Mouse (Mus musculus): Measurements from ENCODE around the gene Msi1. TPM values are rescaled to one million over a fixed set of nuclear protein-coding genes. Genes with fewer than 3 reads are reported as not detected.

The Msi1 gene
- polyA plus RNA-seq, 1 experiment from 2014 or later, result 136 TPM

- H3K36me3 ChIP-seq (ENCODE audit: control insufficient read depth, insufficient read depth, low read length), result no peaks in the 10 kb centered on the region
- ATAC-seq (ENCODE audit: low FRiP score), result no peak
- 77% methylated on average over 7 of the region's 7 CpGs for WGBS
- no peak overlapping the region for H3K9ac ChIP-seq (ENCODE audit: low read depth, low read length)
- peaks cover 1% of the 10 kb centered on the region; the same call in 1 of the 2 replicates for H3K4me1 ChIP-seq (replicated peaks; ENCODE audit: control insufficient read depth, insufficient read depth, low read length)
- H3K27me3 ChIP-seq (ENCODE audit: control insufficient read depth, insufficient read depth, low read length), result no peaks in the 10 kb centered on the region
- no peak overlapping the region for H3K27ac ChIP-seq (ENCODE audit: low read depth, low read length)
- no peaks in the 10 kb centered on the region for H3K9me3 ChIP-seq (ENCODE audit: control insufficient read depth, low read length)
- no peak overlapping the region for H3K4me3 ChIP-seq (ENCODE audit: low read depth, low read length)
- DNase-seq (ENCODE audit: low spot score), result no peak
- no peak overlapping the region for H3K4me2 ChIP-seq (replicated peaks; ENCODE audit: low read depth, low read length)
Measured at GRCm38 (mm10) chr5:115497033-115497432, 67.6 kb downstream of the Msi1 start.

- no peak overlapping the region for H3K4me3 ChIP-seq (ENCODE audit: low read depth, low read length)
- H3K4me2 ChIP-seq (replicated peaks; ENCODE audit: low read depth, low read length), result no peak overlapping the region
- DNase-seq (ENCODE audit: low spot score) (no peak), ATAC-seq (ENCODE audit: low FRiP score) (no peak)
- WGBS, result 63% methylated on average over 9 of the region's 9 CpGs
- H3K27ac ChIP-seq (ENCODE audit: low read depth, low read length), result no peak overlapping the region
- H3K4me1 ChIP-seq (replicated peaks; ENCODE audit: control insufficient read depth, insufficient read depth, low read length), result no peaks in the 10 kb centered on the region
- no peaks in the 10 kb centered on the region for H3K9me3 ChIP-seq (ENCODE audit: control insufficient read depth, low read length)
- H3K36me3 ChIP-seq (ENCODE audit: control insufficient read depth, insufficient read depth, low read length), result no peaks in the 10 kb centered on the region
- no peak overlapping the region for H3K9ac ChIP-seq (ENCODE audit: low read depth, low read length)
- H3K27me3 ChIP-seq (ENCODE audit: control insufficient read depth, insufficient read depth, low read length), result no peaks in the 10 kb centered on the region
Measured at GRCm38 (mm10) chr5:115498307-115499240, 69.2 kb downstream of the Msi1 start.

GRCm38 (mm10) chr5:115500383-115500935 is 71.1 kb downstream of the Msi1 start:
- Histone ChIP-seq H3K4me2 (replicated peaks; ENCODE audit: low read depth, low read length) (no peak overlapping the region), H3K9me3 (ENCODE audit: control insufficient read depth, low read length) (no peaks in the 10 kb centered on the region), H3K27ac (ENCODE audit: low read depth, low read length) (no peak overlapping the region), H3K4me1 (replicated peaks; ENCODE audit: control insufficient read depth, insufficient read depth, low read length) (no peaks in the 10 kb centered on the region), H3K4me3 (ENCODE audit: low read depth, low read length) (no peak overlapping the region), H3K27me3 (ENCODE audit: control insufficient read depth, insufficient read depth, low read length) (no peaks in the 10 kb centered on the region), H3K36me3 (ENCODE audit: control insufficient read depth, insufficient read depth, low read length) (no peaks in the 10 kb centered on the region), H3K9ac (ENCODE audit: low read depth, low read length) (no peak overlapping the region)
- 80% methylated on average over 12 of the region's 12 CpGs for WGBS
- DNase-seq (ENCODE audit: low spot score), result no peak
- no peak for ATAC-seq (ENCODE audit: low FRiP score)

- DNase-seq (ENCODE audit: low spot score) (no peak), ATAC-seq (ENCODE audit: low FRiP score) (no peak)
- H3K9me3 ChIP-seq (ENCODE audit: control insufficient read depth, low read length), result no peaks in the 10 kb centered on the region
- H3K4me3 ChIP-seq (ENCODE audit: low read depth, low read length), result no peak overlapping the region
- peaks cover 6% of the 10 kb centered on the region for H3K4me1 ChIP-seq (replicated peaks; ENCODE audit: control insufficient read depth, insufficient read depth, low read length)
- 62% methylated on average over 12 of the region's 12 CpGs for WGBS
- H3K36me3 ChIP-seq (ENCODE audit: control insufficient read depth, insufficient read depth, low read length), result no peaks in the 10 kb centered on the region
- no peak overlapping the region for H3K4me2 ChIP-seq (replicated peaks; ENCODE audit: low read depth, low read length)
- no peak overlapping the region for H3K9ac ChIP-seq (ENCODE audit: low read depth, low read length)
- no peak overlapping the region for H3K27ac ChIP-seq (ENCODE audit: low read depth, low read length)
- no peaks in the 10 kb centered on the region for H3K27me3 ChIP-seq (ENCODE audit: control insufficient read depth, insufficient read depth, low read length)
Measured at GRCm38 (mm10) chr5:115503035-115503434, 73.6 kb downstream of the Msi1 start.

Other genes with a start within 250 kb of the Msi1 start
- gene Cabp1, start 235.2 kb upstream of the Msi1 start, polyA plus RNA-seq (2014; fragmentation: Nextera tagmentation; extraction: Ambion mirVana), result 5.0 and 7.6 TPM in 2 replicates
- gene Pop5, start 193.8 kb upstream of the Msi1 start, polyA plus RNA-seq (2014; fragmentation: Nextera tagmentation; extraction: Ambion mirVana), result 104 and 106 TPM in 2 replicates
- 65.9 and 87.5 TPM in 2 replicates for gene Rnf10, start 156.7 kb upstream of the Msi1 start, polyA plus RNA-seq (2014; fragmentation: Nextera tagmentation; extraction: Ambion mirVana)
- gene Coq5, start 149.9 kb upstream of the Msi1 start, polyA plus RNA-seq (2014; fragmentation: Nextera tagmentation; extraction: Ambion mirVana), result 52.6 and 55.5 TPM in 2 replicates
- gene Dynll1, start 128.6 kb upstream of the Msi1 start, polyA plus RNA-seq (2014; fragmentation: Nextera tagmentation; extraction: Ambion mirVana), result 1,538 and 1,558 TPM in 2 replicates
- 305 and 320 TPM in 2 replicates for gene Srsf9, start 102.4 kb upstream of the Msi1 start, polyA plus RNA-seq (2014; fragmentation: Nextera tagmentation; extraction: Ambion mirVana)
- gene Gatc, start 88.4 kb upstream of the Msi1 start, polyA plus RNA-seq (2014; fragmentation: Nextera tagmentation; extraction: Ambion mirVana), result 43.0 and 51.2 TPM in 2 replicates
- gene Triap1, start 88.4 kb upstream of the Msi1 start, polyA plus RNA-seq (2014; fragmentation: Nextera tagmentation; extraction: Ambion mirVana), result 56.8 and 60.0 TPM in 2 replicates
- gene Cox6a1, start 80.6 kb upstream of the Msi1 start, polyA plus RNA-seq (2014; fragmentation: Nextera tagmentation; extraction: Ambion mirVana), result 811 and 829 TPM in 2 replicates
- gene Pla2g1b, start 36.7 kb downstream of the Msi1 start, polyA plus RNA-seq (2014; fragmentation: Nextera tagmentation; extraction: Ambion mirVana), result 0.56 and 1.1 TPM in 2 replicates
- gene Sirt4, start 55.1 kb downstream of the Msi1 start, polyA plus RNA-seq (2014; fragmentation: Nextera tagmentation; extraction: Ambion mirVana), result 21.3 and 23.1 TPM in 2 replicates
- gene Pxn, start 77.1 kb downstream of the Msi1 start, polyA plus RNA-seq (2014; fragmentation: Nextera tagmentation; extraction: Ambion mirVana), result 9.0 and 10.1 TPM in 2 replicates
- 1,244 and 1,247 TPM in 2 replicates for gene Rplp0, start 129.9 kb downstream of the Msi1 start, polyA plus RNA-seq (2014; fragmentation: Nextera tagmentation; extraction: Ambion mirVana)
- 31.8 and 39.4 TPM in 2 replicates for gene Gcn1l1, start 135.7 kb downstream of the Msi1 start, polyA plus RNA-seq (2014; fragmentation: Nextera tagmentation; extraction: Ambion mirVana)
- 18.3 and 18.8 TPM in 2 replicates for gene Rab35, start 202.3 kb downstream of the Msi1 start, polyA plus RNA-seq (2014; fragmentation: Nextera tagmentation; extraction: Ambion mirVana)

All from hindbrain, embryonic 11.5 days (tissue).